Mouse (Mus musculus): ENCODE measurements around the gene Scrn1. TPM values are rescaled to one million over a fixed set of nuclear protein-coding genes. Genes with fewer than 3 reads are reported as not detected.

Scrn1 gene
- total and polyA plus RNA-seq, 3 experiments: 6.1 to 7.4 (median 6.8) TPM

- Histone ChIP-seq H3K27ac (no peak overlapping the region), H3K27me3 (ENCODE audit: control insufficient read depth, insufficient read depth, low read length) (no peaks in the 10 kb centered on the region), H3K79me2 (replicated peaks; ENCODE audit: control insufficient read depth, insufficient read depth, low read length) (no peaks in the 10 kb centered on the region), H3K36me3 (ENCODE audit: control insufficient read depth, insufficient read depth, low read length) (no peaks in the 10 kb centered on the region), H3K4me1 (ENCODE audit: control insufficient read depth, insufficient read depth, low read length) (peaks cover 2% of the 10 kb centered on the region; the same call in 1 of the 2 replicates), H3K4me3 (no peak overlapping the region), H3K9ac (ENCODE audit: low read depth, low read length) (no peak overlapping the region)
- no peak for DNase-seq
- TF ChIP-seq CTCF (IDR thresholded peaks at IDR 0.05) (no peak), POLR2A (IDR thresholded peaks at IDR 0.05; ENCODE audit: insufficient read depth, low read depth, low read length) (no peak), EP300 (IDR thresholded peaks at IDR 0.05; ENCODE audit: insufficient read depth, low read depth, low read length) (no peak)
- intact Hi-C loops (cut with DNase I): loop anchor here (2.0 kb wide), 1 partner anchor 22 kb away; no protein-coding TSS in a partner anchor
- 78% methylated on average over 11 of the region's 12 CpGs for WGBS
Measured at GRCm38 (mm10) chr6:54485000-54485399, 81.3 kb downstream of the Scrn1 start.

- Histone ChIP-seq H3K4me1 (ENCODE audit: control insufficient read depth, insufficient read depth, low read length) (no peaks in the 10 kb centered on the region), H3K4me3 (no peak overlapping the region), H3K79me2 (replicated peaks; ENCODE audit: control insufficient read depth, insufficient read depth, low read length) (peaks cover 1% of the 10 kb centered on the region; the same call in 1 of the 2 replicates), H3K27me3 (ENCODE audit: control insufficient read depth, insufficient read depth, low read length) (no peaks in the 10 kb centered on the region), H3K9ac (ENCODE audit: low read depth, low read length) (no peak overlapping the region), H3K27ac (no peak overlapping the region), H3K36me3 (ENCODE audit: control insufficient read depth, insufficient read depth, low read length) (no peaks in the 10 kb centered on the region; the same call in 1 of the 2 replicates)
- no peak for DNase-seq
- intact Hi-C loops (cut with DNase I): no loop called here
- TF ChIP-seq EP300 (IDR thresholded peaks at IDR 0.05; ENCODE audit: insufficient read depth, low read depth, low read length) (no peak), CTCF (IDR thresholded peaks at IDR 0.05) (no peak), POLR2A (IDR thresholded peaks at IDR 0.05; ENCODE audit: insufficient read depth, low read depth, low read length) (no peak)
- 58% methylated on average over 15 of the region's 15 CpGs for WGBS
Measured at GRCm38 (mm10) chr6:54481390-54482112, 84.7 kb downstream of the Scrn1 start.

- no peak overlapping the region for H3K4me3 ChIP-seq
- WGBS: 63% methylated on average over 5 of the region's 5 CpGs
- H3K27ac ChIP-seq: no peak overlapping the region
- no peaks in the 10 kb centered on the region; the same call in none of the 2 replicates for H3K4me1 ChIP-seq (ENCODE audit: control insufficient read depth, insufficient read depth, low read length)
- intact Hi-C loops (cut with DNase I): loop anchor here (2.0 to 5.0 kb wide), 3 partner anchors 46 to 88 kb away; no protein-coding TSS in a partner anchor
- no peaks in the 10 kb centered on the region for H3K27me3 ChIP-seq (ENCODE audit: control insufficient read depth, insufficient read depth, low read length)
- DNase-seq: no peak
- H3K79me2 ChIP-seq (replicated peaks; ENCODE audit: control insufficient read depth, insufficient read depth, low read length): peaks cover 1% of the 10 kb centered on the region; the same call in 1 of the 2 replicates
- H3K9ac ChIP-seq (ENCODE audit: low read depth, low read length): no peak overlapping the region
- TF ChIP-seq EP300 (IDR thresholded peaks at IDR 0.05; ENCODE audit: insufficient read depth, low read depth, low read length): 0 out of 2 replicates have a peak, but pooled peaks have one; percentile 8
- TF ChIP-seq POLR2A (IDR thresholded peaks at IDR 0.05; ENCODE audit: insufficient read depth, low read depth, low read length): no peak
- TF ChIP-seq CTCF (IDR thresholded peaks at IDR 0.05): peak; percentile 68
- H3K36me3 ChIP-seq (ENCODE audit: control insufficient read depth, insufficient read depth, low read length): no peaks in the 10 kb centered on the region; the same call in 1 of the 2 replicates
Measured at GRCm38 (mm10) chr6:54478646-54479324, 87.5 kb downstream of the Scrn1 start.

GRCm38 (mm10) chr6:54475926-54476667 lies 90.2 kb downstream of the Scrn1 start:
- intact Hi-C loops (cut with DNase I): loop anchor here (5.0 kb wide), 2 partner anchors 44 to 69 kb away; no protein-coding TSS in a partner anchor
- H3K79me2 ChIP-seq (replicated peaks; ENCODE audit: control insufficient read depth, insufficient read depth, low read length): peaks cover 1% of the 10 kb centered on the region; the same call in 1 of the 2 replicates
- peaks cover 2% of the 10 kb centered on the region for H3K4me1 ChIP-seq (ENCODE audit: control insufficient read depth, insufficient read depth, low read length)
- no peaks in the 10 kb centered on the region for H3K27me3 ChIP-seq (ENCODE audit: control insufficient read depth, insufficient read depth, low read length)
- 76% methylated on average over 19 of the region's 19 CpGs for WGBS
- H3K27ac ChIP-seq: no peak overlapping the region
- TF ChIP-seq CTCF (IDR thresholded peaks at IDR 0.05): no peak
- no peak overlapping the region for H3K4me3 ChIP-seq
- H3K9ac ChIP-seq (ENCODE audit: low read depth, low read length): 0 out of 2 replicates have a peak overlapping the region, but pooled peaks have one; percentile 21
- H3K36me3 ChIP-seq (ENCODE audit: control insufficient read depth, insufficient read depth, low read length): peaks cover 4% of the 10 kb centered on the region; the same call in 1 of the 2 replicates
- DNase-seq: no peak

GRCm38 (mm10) chr6:54472846-54473715 lies 93.2 kb downstream of the Scrn1 start:
- Histone ChIP-seq H3K27me3 (ENCODE audit: control insufficient read depth, insufficient read depth, low read length) (no peaks in the 10 kb centered on the region), H3K4me1 (ENCODE audit: control insufficient read depth, insufficient read depth, low read length) (peaks cover 4% of the 10 kb centered on the region), H3K27ac (peak overlapping the region; percentile 87), H3K79me2 (replicated peaks; ENCODE audit: control insufficient read depth, insufficient read depth, low read length) (peaks cover 1% of the 10 kb centered on the region; the same call in 1 of the 2 replicates), H3K36me3 (ENCODE audit: control insufficient read depth, insufficient read depth, low read length) (peaks cover 6% of the 10 kb centered on the region), H3K9ac (ENCODE audit: low read depth, low read length) (no peak overlapping the region), H3K4me3 (no peak overlapping the region)
- DNase-seq: peak in 1 of 2 experiments; percentile 53
- TF ChIP-seq POLR2A (IDR thresholded peaks at IDR 0.05; ENCODE audit: insufficient read depth, low read depth, low read length) (no peak), EP300 (IDR thresholded peaks at IDR 0.05; ENCODE audit: insufficient read depth, low read depth, low read length) (no peak), CTCF (IDR thresholded peaks at IDR 0.05) (no peak)
- intact Hi-C loops (cut with DNase I): no loop called here
- 52% methylated on average over 8 of the region's 8 CpGs for WGBS
